Mouse (Mus musculus) neural tube, embryonic 13.5 days (tissue): Measurements from ENCODE around the gene Zfp977. TPM values are rescaled to one million over a fixed set of nuclear protein-coding genes. Genes with fewer than 3 reads are reported as not detected.
"Not testable (repeated sequence)": the region's sequence is repeated elsewhere in the genome, so short reads cannot be mapped to it uniquely, and the experiment has no call there.

ENCODE experiments used
- ATAC-seq: fragments of 200-750 bp; cut with Nextera tagmentation; 2 replicates; pipeline ENCODE4 v1.8.0; 2017; ENCODE audit warnings: low read depth, mild to moderate bottlenecking, moderate TSS enrichment, moderate library complexity
- H3K27ac ChIP-seq: fragments of 300-500 bp; sonication (generic); replicated peaks from 2 replicates; pipeline ENCODE4 v1.5.1; 2015; ENCODE audit warnings: moderate library complexity, mild to moderate bottlenecking, inconsistent platforms
- H3K27me3 ChIP-seq: fragments of 300-500 bp; sonication (generic); 2 replicates; pipeline ENCODE4 v1.6.1; 2015; ENCODE audit warnings: mild to moderate bottlenecking, inconsistent platforms
- H3K36me3 ChIP-seq: fragments of 300-500 bp; sonication (generic); 2 replicates; pipeline ENCODE4 v1.6.1; 2015; ENCODE audit warnings: mild to moderate bottlenecking, inconsistent platforms
- H3K4me1 ChIP-seq: fragments of 300-500 bp; sonication (generic); replicated peaks from 2 replicates; pipeline ENCODE4 v1.6.1; 2015; ENCODE audit warnings: inconsistent platforms
- H3K4me2 ChIP-seq: fragments of 300-500 bp; sonication (generic); 2 replicates; pipeline ENCODE4 v1.6.1; 2015; ENCODE audit warnings: inconsistent platforms, mild to moderate bottlenecking, moderate library complexity
- H3K4me3 ChIP-seq: fragments of 300-500 bp; sonication (generic); 2 replicates; pipeline ENCODE4 v1.5.1; 2015; ENCODE audit warnings: mild to moderate bottlenecking, inconsistent platforms
- H3K9ac ChIP-seq: fragments of 300-500 bp; sonication (generic); 2 replicates; pipeline ENCODE4 v1.6.1; 2015; ENCODE audit warnings: moderate library complexity, mild to moderate bottlenecking, inconsistent platforms
- H3K9me3 ChIP-seq: fragments of 300-500 bp; sonication (generic); 2 replicates; pipeline ENCODE4 v1.6.1; 2016; ENCODE audit warnings: inconsistent platforms
- WGBS: fragments of 180-500 bp; shearing (Covaris S2); methylation state at CpG from one replicate; pipeline ENCODE4 v1.1.7; 2015; 5-methylcytosine and 5-hydroxymethylcytosine counted together
- microRNA-seq: library from miRNA; unstranded; fragments of <30 nt; microRNA quantifications from one replicate; pipeline ENCODE4, GENCODE M21; 2016
- polyA plus RNA-seq: library from polyadenylated mRNA; unstranded; fragments of >200 nt; fragmentation: Nextera tagmentation; extraction: Ambion mirVana; gene quantifications from 2 replicates; pipeline ENCODE4 v1.2.1, GENCODE M21; 2015

Zfp977 gene
- polyA plus RNA-seq, result 1.7 and 2.3 TPM in 2 replicates

GRCm38 (mm10) chr7:42592413-42592812 is at the start of gene Zfp977:
Gene Zfp977, minus strand, starts transcription at chr7:42592547.
- ATAC-seq, H3K36me3 ChIP-seq, H3K4me3 ChIP-seq, H3K9ac ChIP-seq, H3K4me1 ChIP-seq, H3K27ac ChIP-seq, H3K27me3 ChIP-seq, H3K4me2 ChIP-seq: not testable (repeated sequence)
- peaks cover 50% of the 10 kb centered on the region for H3K9me3 ChIP-seq
- WGBS, result 90% methylated on average over 11 of the region's 11 CpGs

GRCm38 (mm10) chr7:42631031-42631430 is 38.7 kb upstream of the Zfp977 start:
- not testable (repeated sequence) for ATAC-seq, H3K27me3 ChIP-seq, H3K4me3 ChIP-seq, H3K9ac ChIP-seq, H3K36me3 ChIP-seq, H3K27ac ChIP-seq, H3K4me2 ChIP-seq, H3K4me1 ChIP-seq
- H3K9me3 ChIP-seq, result peaks cover 16% of the 10 kb centered on the region

- H3K27me3 ChIP-seq, H3K4me2 ChIP-seq, H3K27ac ChIP-seq, H3K9ac ChIP-seq, H3K4me1 ChIP-seq, H3K36me3 ChIP-seq, H3K4me3 ChIP-seq, ATAC-seq: not testable (repeated sequence)
- H3K9me3 ChIP-seq, result peaks cover 65% of the 10 kb centered on the region
Observed at GRCm38 (mm10) chr7:42595666-42596065, 3.3 kb upstream of the Zfp977 start.

DNA sequence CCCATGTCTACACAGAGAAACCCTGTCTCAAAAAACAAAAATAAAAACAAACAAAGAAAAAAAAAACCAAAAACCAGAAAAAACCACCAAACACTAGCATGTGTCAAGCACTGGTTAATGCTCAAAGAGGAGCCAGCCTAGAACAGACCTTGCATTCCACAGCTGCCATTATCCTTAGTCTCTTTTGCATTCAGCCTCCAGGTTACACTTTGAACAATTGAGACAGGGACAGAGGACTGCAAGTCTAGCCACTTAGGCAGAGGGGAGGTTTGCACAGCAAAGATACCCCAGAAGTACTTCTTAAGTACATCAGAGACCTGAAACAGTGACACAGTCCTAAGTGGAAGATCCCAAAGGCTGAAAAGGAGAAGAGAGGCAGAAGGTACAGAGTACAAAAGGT is 1.0 kb downstream of the Zfp977 start:
- H3K4me3 ChIP-seq, H3K4me2 ChIP-seq, H3K9ac ChIP-seq, H3K36me3 ChIP-seq, H3K27ac ChIP-seq, H3K4me1 ChIP-seq, ATAC-seq, H3K27me3 ChIP-seq: not testable (repeated sequence)
- H3K9me3 ChIP-seq, result peaks cover 50% of the 10 kb centered on the region

DNA sequence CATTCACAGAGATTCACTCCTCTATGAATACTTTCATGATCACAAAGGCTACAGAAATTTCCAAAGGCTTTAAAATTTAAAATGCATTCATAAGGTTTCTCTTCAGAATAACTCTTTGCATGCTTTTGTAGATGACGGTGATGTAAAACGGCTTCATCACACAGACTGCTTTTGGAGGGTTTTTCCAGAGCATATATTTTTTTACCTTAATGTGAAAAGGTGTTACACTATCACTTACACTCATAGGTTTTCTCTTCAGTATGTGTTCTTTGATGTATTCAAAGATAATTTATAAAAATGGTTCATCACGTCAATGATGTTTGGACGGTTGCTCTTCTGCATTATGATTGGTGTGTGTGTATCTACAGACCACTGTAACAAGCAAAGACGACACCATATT is 13.9 kb downstream of the Zfp977 start, which contains the start of gene Gm21028:
TSS of gene Gm21028 (minus strand) at position 101 of the 400 bp plus-strand sequence.
- no peak within 1 kb of the TSS for H3K4me3 ChIP-seq

GRCm38 (mm10) chr7:42551766-42552165 is 40.6 kb downstream of the Zfp977 start:
- H3K4me3 ChIP-seq, result no peak overlapping the region
- no peaks in the 10 kb centered on the region for H3K27me3 ChIP-seq
- WGBS, result 80% methylated on average over 3 of the region's 3 CpGs
- no peaks in the 10 kb centered on the region for H3K4me1 ChIP-seq
- H3K9ac ChIP-seq, result no peak overlapping the region
- no peaks in the 10 kb centered on the region for H3K36me3 ChIP-seq
- no peak overlapping the region for H3K27ac ChIP-seq
- peaks cover 31% of the 10 kb centered on the region for H3K9me3 ChIP-seq
- H3K4me2 ChIP-seq, result no peak overlapping the region
- no peak for ATAC-seq

More for the DNA sequence above, 13.9 kb downstream of the Zfp977 start, which contains the start of gene Gm21028:
- 97% methylated on average over 5 of the region's 5 CpGs for WGBS
- no peak for ATAC-seq
- Histone ChIP-seq H3K36me3 (0 out of 2 replicates have a peak, but pooled peaks cover 16% of the 10 kb centered on the region), H3K9ac (no peak within 1 kb of the TSS), H3K4me2 (no peak within 1 kb of the TSS), H3K9me3 (peaks cover 73% of the 10 kb centered on the region), H3K27me3 (no peaks in the 10 kb centered on the region), H3K4me1 (no peaks in the 10 kb centered on the region), H3K27ac (no peak within 1 kb of the TSS)

Small RNA genes lying within 50 kb of the gene (microRNA-seq; reads per million reads assigned to microRNA genes)
- gene Gm24938, result not detected

Other genes with a start within 250 kb of the Zfp977 start
- not detected in 2 replicates for gene 4933421I07Rik, start 144.4 kb downstream of the Zfp977 start, polyA plus RNA-seq
- 14.2 and 14.5 TPM in 2 replicates for gene Zfp141, start 86.8 kb downstream of the Zfp977 start, polyA plus RNA-seq
- gene Gm21028, start 14.0 kb downstream of the Zfp977 start, polyA plus RNA-seq, result not detected in 2 replicates
- gene Zfp976, start 50.0 kb upstream of the Zfp977 start, polyA plus RNA-seq, result 2.1 and 2.6 TPM in 2 replicates
- 6.0 and 7.5 TPM in 2 replicates for gene Zfp975, start 100.2 kb upstream of the Zfp977 start, polyA plus RNA-seq
- gene Gm17067, start 134.5 kb upstream of the Zfp977 start, polyA plus RNA-seq, result not detected in 2 replicates
- not detected in 2 replicates for gene Vmn2r62, start 201.0 kb upstream of the Zfp977 start, polyA plus RNA-seq